Mouse (Mus musculus): ENCODE measurements around the gene Ica1. TPM values are rescaled to one million over a fixed set of nuclear protein-coding genes. Genes with fewer than 3 reads are reported as not detected.

Gene Ica1
- total and polyA plus RNA-seq, 3 experiments: 3.9 to 7.8 (median 7.0) TPM

DNA sequence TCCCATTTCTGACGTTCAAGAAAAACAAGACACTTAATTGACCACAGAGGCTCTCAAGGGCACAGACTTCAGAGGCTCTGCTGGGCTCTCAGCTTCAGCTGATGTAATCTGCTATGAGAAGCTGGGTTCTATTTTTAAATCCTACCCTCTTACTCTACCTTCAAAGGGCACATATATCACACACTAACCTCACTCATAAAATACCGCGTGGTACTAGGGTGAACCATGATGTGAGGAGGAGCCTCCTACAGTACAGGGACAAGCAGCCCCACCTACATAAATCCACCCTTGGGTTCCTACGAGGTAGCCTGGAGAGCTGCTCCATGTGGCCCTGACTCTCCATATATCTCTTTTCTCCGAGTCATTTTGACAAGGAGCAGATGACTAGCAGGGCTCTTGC is 45.8 kb downstream of the Ica1 start:
- Histone ChIP-seq H3K4me3 (no peak overlapping the region), H3K4me1 (ENCODE audit: control insufficient read depth, insufficient read depth, low read length) (no peaks in the 10 kb centered on the region), H3K36me3 (ENCODE audit: control insufficient read depth, insufficient read depth, low read length) (no peaks in the 10 kb centered on the region), H3K27ac (no peak overlapping the region), H3K9ac (ENCODE audit: low read depth, low read length) (no peak overlapping the region), H3K79me2 (replicated peaks; ENCODE audit: control insufficient read depth, insufficient read depth, low read length) (no peaks in the 10 kb centered on the region), H3K27me3 (ENCODE audit: control insufficient read depth, insufficient read depth, low read length) (no peaks in the 10 kb centered on the region)
- no peak for DNase-seq
- WGBS: 46% methylated on average over 5 of the region's 5 CpGs
- intact Hi-C loops (cut with DNase I): loop anchor here (10.0 kb wide), 1 partner anchor 668 kb away; no protein-coding TSS in a partner anchor
- TF ChIP-seq POLR2A (IDR thresholded peaks at IDR 0.05; ENCODE audit: insufficient read depth, low read depth, low read length) (no peak), CTCF (IDR thresholded peaks at IDR 0.05) (no peak), EP300 (IDR thresholded peaks at IDR 0.05; ENCODE audit: insufficient read depth, low read depth, low read length) (no peak)

DNA sequence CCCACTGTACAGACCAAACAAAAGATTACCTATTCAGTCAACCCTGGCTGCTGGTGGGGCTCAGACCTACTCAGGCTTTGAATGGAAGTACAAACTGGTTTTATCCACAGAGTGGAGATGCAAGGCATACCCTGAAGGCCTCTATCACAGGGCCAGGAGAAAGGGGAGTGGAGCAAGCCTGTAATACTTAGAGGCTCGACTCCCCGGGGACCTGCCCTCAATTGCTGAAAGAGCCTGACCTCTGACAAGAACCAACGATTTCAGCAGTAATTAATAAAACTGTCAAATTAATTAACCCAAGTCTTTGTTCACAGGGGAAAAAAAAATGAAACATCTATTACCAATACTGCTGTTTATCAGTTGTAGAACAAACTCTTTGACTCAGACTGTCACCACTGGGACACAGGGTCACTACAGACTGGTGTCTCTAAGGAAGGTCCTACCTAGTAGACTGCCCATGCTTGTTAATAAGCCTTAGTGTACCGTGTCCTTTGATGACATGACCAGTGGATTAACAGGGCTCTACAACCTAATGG is 46.6 kb downstream of the Ica1 start:
- Histone ChIP-seq H3K4me1 (ENCODE audit: control insufficient read depth, insufficient read depth, low read length) (no peaks in the 10 kb centered on the region), H3K9ac (ENCODE audit: low read depth, low read length) (no peak overlapping the region), H3K27me3 (ENCODE audit: control insufficient read depth, insufficient read depth, low read length) (no peaks in the 10 kb centered on the region), H3K79me2 (replicated peaks; ENCODE audit: control insufficient read depth, insufficient read depth, low read length) (no peaks in the 10 kb centered on the region), H3K4me3 (no peak overlapping the region), H3K27ac (no peak overlapping the region), H3K36me3 (ENCODE audit: control insufficient read depth, insufficient read depth, low read length) (no peaks in the 10 kb centered on the region)
- 62% methylated on average over 4 of the region's 4 CpGs for WGBS
- TF ChIP-seq EP300 (IDR thresholded peaks at IDR 0.05; ENCODE audit: insufficient read depth, low read depth, low read length) (no peak), POLR2A (IDR thresholded peaks at IDR 0.05; ENCODE audit: insufficient read depth, low read depth, low read length) (no peak), CTCF (IDR thresholded peaks at IDR 0.05) (no peak)
- no peak for DNase-seq
- intact Hi-C loops (cut with DNase I): loop anchor here (10.0 kb wide), 1 partner anchor 667 kb away; no protein-coding TSS in a partner anchor

GRCm38 (mm10) chr6:8730433-8730832 is 47.9 kb downstream of the Ica1 start:
- no peaks in the 10 kb centered on the region for H3K79me2 ChIP-seq (replicated peaks; ENCODE audit: control insufficient read depth, insufficient read depth, low read length)
- TF ChIP-seq EP300 (IDR thresholded peaks at IDR 0.05; ENCODE audit: insufficient read depth, low read depth, low read length) (no peak), CTCF (IDR thresholded peaks at IDR 0.05) (no peak), POLR2A (IDR thresholded peaks at IDR 0.05; ENCODE audit: insufficient read depth, low read depth, low read length) (no peak)
- intact Hi-C loops (cut with DNase I): loop anchor here (10.0 kb wide), 1 partner anchor 666 kb away; no protein-coding TSS in a partner anchor
- no peak overlapping the region for H3K27ac ChIP-seq
- 93% methylated on average over 2 of the region's 2 CpGs for WGBS
- H3K36me3 ChIP-seq (ENCODE audit: control insufficient read depth, insufficient read depth, low read length): no peaks in the 10 kb centered on the region
- DNase-seq: no peak
- no peaks in the 10 kb centered on the region for H3K4me1 ChIP-seq (ENCODE audit: control insufficient read depth, insufficient read depth, low read length)
- H3K9ac ChIP-seq (ENCODE audit: low read depth, low read length): no peak overlapping the region
- no peak overlapping the region for H3K4me3 ChIP-seq
- H3K27me3 ChIP-seq (ENCODE audit: control insufficient read depth, insufficient read depth, low read length): no peaks in the 10 kb centered on the region

DNA sequence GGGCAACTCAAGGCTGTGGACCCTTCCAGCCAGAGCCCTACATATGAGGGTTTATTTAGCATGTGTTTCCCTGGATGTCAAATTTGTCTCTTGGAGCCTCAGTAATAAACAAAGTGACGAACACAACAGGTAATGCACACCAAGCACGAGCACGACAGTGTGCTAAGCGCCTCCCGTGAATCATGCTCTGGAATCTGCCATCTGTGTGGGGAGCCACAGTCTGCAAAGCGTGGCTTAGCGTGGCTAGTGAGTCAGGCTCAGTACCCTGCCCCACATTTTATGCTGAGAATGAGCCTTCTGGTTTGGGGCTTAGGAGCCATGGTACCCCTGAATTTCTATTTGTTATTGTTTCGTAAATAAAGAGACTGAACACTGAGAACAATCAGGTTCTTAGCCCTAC is 50.5 kb downstream of the Ica1 start:
- no peak for DNase-seq
- intact Hi-C loops (cut with DNase I): no loop called here
- no peak for TF ChIP-seq EP300 (IDR thresholded peaks at IDR 0.05; ENCODE audit: insufficient read depth, low read depth, low read length)
- TF ChIP-seq POLR2A (IDR thresholded peaks at IDR 0.05; ENCODE audit: insufficient read depth, low read depth, low read length): no peak
- TF ChIP-seq CTCF (IDR thresholded peaks at IDR 0.05): no peak
- H3K79me2 ChIP-seq (replicated peaks; ENCODE audit: control insufficient read depth, insufficient read depth, low read length): no peaks in the 10 kb centered on the region
- H3K4me3 ChIP-seq: no peak overlapping the region
- no peaks in the 10 kb centered on the region for H3K4me1 ChIP-seq (ENCODE audit: control insufficient read depth, insufficient read depth, low read length)
- no peak overlapping the region for H3K27ac ChIP-seq
- H3K36me3 ChIP-seq (ENCODE audit: control insufficient read depth, insufficient read depth, low read length): no peaks in the 10 kb centered on the region
- H3K9ac ChIP-seq (ENCODE audit: low read depth, low read length): no peak overlapping the region
- H3K27me3 ChIP-seq (ENCODE audit: control insufficient read depth, insufficient read depth, low read length): no peaks in the 10 kb centered on the region
- WGBS: 96% methylated on average over 8 of the region's 8 CpGs

GRCm38 (mm10) chr6:8725610-8726009 is 52.7 kb downstream of the Ica1 start:
- no peak overlapping the region for H3K27ac ChIP-seq
- H3K27me3 ChIP-seq (ENCODE audit: control insufficient read depth, insufficient read depth, low read length): no peaks in the 10 kb centered on the region
- no peaks in the 10 kb centered on the region for H3K79me2 ChIP-seq (replicated peaks; ENCODE audit: control insufficient read depth, insufficient read depth, low read length)
- intact Hi-C loops (cut with DNase I): no loop called here
- 76% methylated on average over 1 of the region's 1 CpGs for WGBS
- no peak overlapping the region for H3K9ac ChIP-seq (ENCODE audit: low read depth, low read length)
- no peaks in the 10 kb centered on the region for H3K36me3 ChIP-seq (ENCODE audit: control insufficient read depth, insufficient read depth, low read length)
- DNase-seq: no peak
- no peak overlapping the region for H3K4me3 ChIP-seq
- no peak for TF ChIP-seq POLR2A (IDR thresholded peaks at IDR 0.05; ENCODE audit: insufficient read depth, low read depth, low read length)
- TF ChIP-seq CTCF (IDR thresholded peaks at IDR 0.05): no peak
- TF ChIP-seq EP300 (IDR thresholded peaks at IDR 0.05; ENCODE audit: insufficient read depth, low read depth, low read length): no peak
- no peaks in the 10 kb centered on the region for H3K4me1 ChIP-seq (ENCODE audit: control insufficient read depth, insufficient read depth, low read length)

- H3K4me3 ChIP-seq: no peak overlapping the region
- no peaks in the 10 kb centered on the region for H3K36me3 ChIP-seq (ENCODE audit: control insufficient read depth, insufficient read depth, low read length)
- H3K9ac ChIP-seq (ENCODE audit: low read depth, low read length): no peak overlapping the region
- H3K27me3 ChIP-seq (ENCODE audit: control insufficient read depth, insufficient read depth, low read length): no peaks in the 10 kb centered on the region
- H3K4me1 ChIP-seq (ENCODE audit: control insufficient read depth, insufficient read depth, low read length): no peaks in the 10 kb centered on the region
- 93% methylated on average over 2 of the region's 2 CpGs for WGBS
- no peak overlapping the region for H3K27ac ChIP-seq
- no peaks in the 10 kb centered on the region for H3K79me2 ChIP-seq (replicated peaks; ENCODE audit: control insufficient read depth, insufficient read depth, low read length)
- TF ChIP-seq EP300 (IDR thresholded peaks at IDR 0.05; ENCODE audit: insufficient read depth, low read depth, low read length) (no peak), POLR2A (IDR thresholded peaks at IDR 0.05; ENCODE audit: insufficient read depth, low read depth, low read length) (no peak), CTCF (IDR thresholded peaks at IDR 0.05) (no peak)
- DNase-seq: no peak
- intact Hi-C loops (cut with DNase I): no loop called here
Measured at GRCm38 (mm10) chr6:8719692-8720091, 58.6 kb downstream of the Ica1 start.

All from heart, adult 2 months (tissue).